Mouse (Mus musculus) thymus, adult 2 months (tissue): ENCODE measurements at regions not wholly inside any gene's neighbourhood (a gene's known extent, or its start where the extent isn't known, plus 50 kb on each side); places are given as distances from the start of the nearest gene placed in this dataset.

Source experiments
- CTCF ChIP-seq: fragments of 200-500 bp; IDR thresholded peaks from 2 replicates; pipeline ENCODE4 v1.5.1; 2012; ENCODE audit warnings: mild to moderate bottlenecking, control low read depth, low read length, moderate library complexity, borderline replicate concordance; ENCODE audit not compliant: control insufficient read depth, poor library complexity, insufficient read depth; ENCODE audit errors: extremely low read depth
- POLR2A ChIP-seq: fragments of 200-500 bp; IDR thresholded peaks from 2 replicates; pipeline ENCODE4 v1.6.1; 2012; ENCODE audit warnings: mild to moderate bottlenecking, low read length, control low read depth, moderate library complexity; ENCODE audit not compliant: control insufficient read depth, poor library complexity, insufficient read depth; ENCODE audit errors: extremely low read depth

- no peak for TF ChIP-seq CTCF
- TF ChIP-seq POLR2A: no peak
Observed at GRCm38 (mm10) chr7:37120776-37121175, 422.9 kb downstream of the Tshz3 start.
